Mouse (Mus musculus) liver, adult 10 weeks (tissue): ENCODE data around the gene Flrt3. TPM values are rescaled to one million over a fixed set of nuclear protein-coding genes. Genes with fewer than 3 reads are reported as not detected.

Experiments used
- polyA plus RNA-seq: library from polyadenylated mRNA; stranded (reverse); fragments of 350-450 nt; fragmentation: Illumina TruSeq; extraction: RNeasy Lipid Tissue Mini Kit (QIAGEN cat#74804); gene quantifications from one replicate; pipeline ENCODE4 v1.2.3, GENCODE M21; 2014; ENCODE audit warnings: low read depth, low replicate concordance

Flrt3 gene
- polyA plus RNA-seq = 0.29 TPM

DNA sequence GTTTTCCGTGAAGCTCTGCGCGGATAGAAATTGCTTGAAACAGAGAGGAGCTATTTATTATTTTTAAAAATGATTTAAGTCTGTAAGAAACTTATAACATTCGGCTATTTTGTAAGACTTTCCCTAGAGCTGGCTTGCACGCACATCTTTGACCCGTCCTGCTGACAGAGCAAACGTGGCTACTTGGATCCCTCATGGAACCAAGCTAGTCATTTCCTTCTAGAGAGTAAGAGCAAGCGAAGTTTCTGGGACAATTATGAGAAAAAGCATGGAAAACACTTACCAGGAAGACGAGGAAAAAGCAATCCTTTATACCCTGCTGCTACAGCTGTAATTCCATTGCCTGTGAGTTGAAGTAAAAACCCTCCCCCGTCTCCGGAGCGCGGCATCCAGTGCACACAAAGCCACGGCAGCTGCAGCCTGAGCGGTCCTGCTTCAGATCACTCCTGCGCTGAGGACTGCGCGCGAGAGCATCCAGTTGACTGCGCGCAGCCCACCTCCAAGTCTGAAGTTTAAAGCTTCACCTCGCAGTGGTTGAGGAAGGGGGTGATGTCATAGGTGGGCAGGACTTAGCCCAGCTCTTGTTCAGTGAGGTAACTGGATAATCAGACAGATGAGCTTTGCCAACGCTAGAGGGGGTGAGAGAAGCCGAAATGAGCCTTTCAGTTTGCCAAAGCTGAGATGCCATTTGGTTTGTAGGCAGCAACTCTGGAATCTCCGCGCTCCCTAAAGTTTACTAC lies at the start of gene Flrt3:
Gene Flrt3 (minus strand): TSS at position 507 of the 740 bp plus-strand sequence.

